Mouse (Mus musculus) megakaryocyte, embryonic 14.5 days (primary cell): ENCODE results near the gene Fcna.

Experiments used
- FLI1 ChIP-seq: IDR thresholded peaks from 2 replicates; pipeline ENCODE4 v1.6.1; 2012; ENCODE audit warnings: low read length, inconsistent platforms, mixed read lengths
- GATA1 ChIP-seq: IDR thresholded peaks from 3 replicates; pipeline ENCODE4 v1.6.1; 2012; ENCODE audit warnings: mixed read lengths, low read length, inconsistent platforms, borderline replicate concordance

- no peak for TF ChIP-seq GATA1
- no peak for TF ChIP-seq FLI1
Observed at GRCm38 (mm10) chr2:25578796-25579736, 48.8 kb downstream of the Fcna start.
